Mouse (Mus musculus) forebrain, embryonic 15.5 days (tissue): ENCODE measurements around the gene Srd5a1. TPM values are rescaled to one million over a fixed set of nuclear protein-coding genes. Genes with fewer than 3 reads are reported as not detected.
A peak's percentile ranks its signal among the peaks of the same experiment; 100 is the strongest.
"Not testable (repeated sequence)": the region's sequence is repeated elsewhere in the genome, so short reads cannot be mapped to it uniquely, and the experiment has no call there.

Source experiments
- ATAC-seq: fragments of 200-750 bp; cut with Nextera tagmentation; replicated peaks from 2 replicates; pipeline ENCODE4 v1.8.0; 2017; ENCODE audit warnings: mild to moderate bottlenecking, moderate TSS enrichment, moderate library complexity
- H3K27ac ChIP-seq: fragments of 300-500 bp; sonication (generic); replicated peaks from 2 replicates; pipeline ENCODE4 v1.5.1; 2015; ENCODE audit warnings: mild to moderate bottlenecking, inconsistent platforms
- H3K27me3 ChIP-seq: fragments of 300-500 bp; sonication (generic); 2 replicates; pipeline ENCODE4 v1.6.1; 2015; ENCODE audit warnings: inconsistent platforms
- H3K36me3 ChIP-seq: fragments of 300-500 bp; sonication (generic); 2 replicates; pipeline ENCODE4 v1.6.1; 2015; ENCODE audit warnings: mild to moderate bottlenecking, inconsistent platforms
- H3K4me1 ChIP-seq: fragments of 300-500 bp; sonication (generic); 2 replicates; pipeline ENCODE4 v1.6.1; 2015; ENCODE audit warnings: inconsistent platforms
- H3K4me2 ChIP-seq: fragments of 300-500 bp; sonication (generic); replicated peaks from 2 replicates; pipeline ENCODE4 v1.6.1; 2015; ENCODE audit warnings: mild to moderate bottlenecking, inconsistent platforms
- H3K4me3 ChIP-seq: fragments of 300-500 bp; sonication (generic); 2 replicates; pipeline ENCODE4 v1.5.1; 2015; ENCODE audit warnings: mild to moderate bottlenecking, inconsistent platforms
- H3K9ac ChIP-seq: fragments of 300-500 bp; sonication (generic); replicated peaks from 2 replicates; pipeline ENCODE4 v1.6.1; 2015; ENCODE audit warnings: mild to moderate bottlenecking, inconsistent platforms
- H3K9me3 ChIP-seq: fragments of 300-500 bp; sonication (generic); 2 replicates; pipeline ENCODE4 v1.6.1; 2016; ENCODE audit warnings: inconsistent platforms
- WGBS: fragments of 180-500 bp; shearing (Covaris S2); methylation state at CpG from one replicate; pipeline ENCODE4 v1.1.7; 2015; ENCODE audit warnings: mixed read lengths; 5-methylcytosine and 5-hydroxymethylcytosine counted together
- polyA plus RNA-seq: library from polyadenylated mRNA; unstranded; fragments of >200 nt; fragmentation: Nextera tagmentation; extraction: Ambion mirVana; gene quantifications from 2 replicates; pipeline ENCODE4 v1.2.1, GENCODE M21; 2015

Gene Srd5a1
- polyA plus RNA-seq, 1 experiment from 2014 or later = 24.1 TPM

GRCm38 (mm10) chr13:69616716-69617115, 5.5 kb upstream of the Srd5a1 start:
- no peaks in the 10 kb centered on the region for H3K9me3 ChIP-seq
- H3K4me3 ChIP-seq = no peak overlapping the region
- H3K4me2 ChIP-seq = no peak overlapping the region
- no peak overlapping the region for H3K27ac ChIP-seq
- WGBS = 94% methylated on average over 6 of the region's 6 CpGs
- no peaks in the 10 kb centered on the region for H3K27me3 ChIP-seq
- H3K4me1 ChIP-seq = peaks cover 11% of the 10 kb centered on the region
- no peak for ATAC-seq
- H3K9ac ChIP-seq = no peak overlapping the region
- peaks cover 74% of the 10 kb centered on the region for H3K36me3 ChIP-seq

- Histone ChIP-seq H3K9ac (peak overlapping the region; percentile 67), H3K27ac (peak overlapping the region; percentile 80), H3K27me3 (no peaks in the 10 kb centered on the region), H3K4me3 (peak overlapping the region; percentile 91), H3K9me3 (no peaks in the 10 kb centered on the region), H3K4me1 (peaks cover 17% of the 10 kb centered on the region), H3K36me3 (peaks cover 35% of the 10 kb centered on the region), H3K4me2 (peak overlapping the region; percentile 61)
- WGBS = 0% methylated on average over 24 of the region's 24 CpGs
- no peak for ATAC-seq
Observed at GRCm38 (mm10) chr13:69612175-69612544, 918 bp upstream of the Srd5a1 start.

GRCm38 (mm10) chr13:69610751-69611397, 368 bp downstream of the Srd5a1 start:
- Histone ChIP-seq H3K27me3 (no peaks in the 10 kb centered on the region), H3K9ac (peak overlapping the region; percentile 51), H3K36me3 (peaks cover 22% of the 10 kb centered on the region), H3K4me3 (peak overlapping the region; percentile 91), H3K27ac (no peak overlapping the region), H3K4me2 (peak overlapping the region; percentile 94), H3K4me1 (peaks cover 17% of the 10 kb centered on the region), H3K9me3 (no peaks in the 10 kb centered on the region)
- ATAC-seq = peak; percentile 3; the same call in 1 of the 2 replicates
- under 1% methylated on average over 40 of the region's 40 CpGs for WGBS

GRCm38 (mm10) chr13:69608734-69609133, 2.5 kb downstream of the Srd5a1 start:
- ATAC-seq = no peak
- Histone ChIP-seq H3K4me1 (peaks cover 17% of the 10 kb centered on the region), H3K27me3 (no peaks in the 10 kb centered on the region), H3K4me3 (no peak overlapping the region), H3K9ac (no peak overlapping the region), H3K9me3 (no peaks in the 10 kb centered on the region), H3K27ac (no peak overlapping the region), H3K4me2 (no peak overlapping the region), H3K36me3 (peaks cover 4% of the 10 kb centered on the region; the same call in 1 of the 2 replicates)
- WGBS = 92% methylated on average over 8 of the region's 8 CpGs

GRCm38 (mm10) chr13:69604670-69605069, 6.6 kb downstream of the Srd5a1 start:
- H3K9ac ChIP-seq = no peak overlapping the region
- no peak overlapping the region for H3K4me3 ChIP-seq
- H3K9me3 ChIP-seq = no peaks in the 10 kb centered on the region
- H3K4me2 ChIP-seq = no peak overlapping the region
- 89% methylated on average over 1 of the region's 1 CpGs for WGBS
- H3K27ac ChIP-seq = no peak overlapping the region
- no peak for ATAC-seq
- no peaks in the 10 kb centered on the region for H3K4me1 ChIP-seq
- H3K27me3 ChIP-seq = no peaks in the 10 kb centered on the region
- H3K36me3 ChIP-seq = no peaks in the 10 kb centered on the region

GRCm38 (mm10) chr13:69601321-69601720, 9.9 kb downstream of the Srd5a1 start:
- Histone ChIP-seq H3K4me1 (no peaks in the 10 kb centered on the region), H3K36me3 (no peaks in the 10 kb centered on the region), H3K27me3 (no peaks in the 10 kb centered on the region), H3K9ac (no peak overlapping the region), H3K9me3 (no peaks in the 10 kb centered on the region), H3K27ac (no peak overlapping the region), H3K4me2 (no peak overlapping the region), H3K4me3 (no peak overlapping the region)
- no peak for ATAC-seq
- WGBS = 88% methylated on average over 5 of the region's 5 CpGs

- WGBS = 93% methylated on average over 5 of the region's 5 CpGs
- ATAC-seq, H3K4me3 ChIP-seq, H3K9ac ChIP-seq, H3K4me2 ChIP-seq, H3K27ac ChIP-seq, H3K27me3 ChIP-seq, H3K4me1 ChIP-seq, H3K9me3 ChIP-seq, H3K36me3 ChIP-seq: not testable (repeated sequence)
Observed at GRCm38 (mm10) chr13:69600863-69601262, 10.4 kb downstream of the Srd5a1 start.

- no peaks in the 10 kb centered on the region for H3K27me3 ChIP-seq
- H3K9ac ChIP-seq = no peak overlapping the region
- no peaks in the 10 kb centered on the region for H3K9me3 ChIP-seq
- no peak overlapping the region for H3K27ac ChIP-seq
- ATAC-seq = no peak
- WGBS = 93% methylated on average over 10 of the region's 10 CpGs
- H3K4me3 ChIP-seq = no peak overlapping the region
- no peak overlapping the region for H3K4me2 ChIP-seq
- H3K4me1 ChIP-seq = no peaks in the 10 kb centered on the region
- H3K36me3 ChIP-seq = no peaks in the 10 kb centered on the region
Observed at GRCm38 (mm10) chr13:69598867-69599266, 12.4 kb downstream of the Srd5a1 start.

- WGBS = 95% methylated on average over 2 of the region's 2 CpGs
- no peak for ATAC-seq
- no peaks in the 10 kb centered on the region for H3K27me3 ChIP-seq
- no peak overlapping the region for H3K4me2 ChIP-seq
- no peak overlapping the region for H3K9ac ChIP-seq
- no peaks in the 10 kb centered on the region for H3K4me1 ChIP-seq
- no peaks in the 10 kb centered on the region for H3K36me3 ChIP-seq
- no peak overlapping the region for H3K27ac ChIP-seq
- no peaks in the 10 kb centered on the region for H3K9me3 ChIP-seq
- H3K4me3 ChIP-seq = no peak overlapping the region
Observed at GRCm38 (mm10) chr13:69596515-69596914, 14.7 kb downstream of the Srd5a1 start.

- Histone ChIP-seq H3K4me2 (no peak overlapping the region), H3K9me3 (no peaks in the 10 kb centered on the region), H3K4me1 (no peaks in the 10 kb centered on the region), H3K27ac (no peak overlapping the region), H3K4me3 (no peak overlapping the region), H3K27me3 (no peaks in the 10 kb centered on the region), H3K9ac (no peak overlapping the region), H3K36me3 (no peaks in the 10 kb centered on the region)
- 94% methylated on average over 6 of the region's 6 CpGs for WGBS
- no peak for ATAC-seq
Observed at GRCm38 (mm10) chr13:69595911-69596310, 15.3 kb downstream of the Srd5a1 start.

- Histone ChIP-seq H3K4me3 (no peak overlapping the region), H3K27ac (no peak overlapping the region), H3K9me3 (no peaks in the 10 kb centered on the region), H3K9ac (no peak overlapping the region), H3K4me2 (no peak overlapping the region), H3K4me1 (no peaks in the 10 kb centered on the region), H3K36me3 (no peaks in the 10 kb centered on the region), H3K27me3 (no peaks in the 10 kb centered on the region)
- no peak for ATAC-seq
- 84% methylated on average over 7 of the region's 7 CpGs for WGBS
Observed at GRCm38 (mm10) chr13:69594577-69595256, 16.5 kb downstream of the Srd5a1 start.

- H3K4me2 ChIP-seq = no peak overlapping the region
- no peak overlapping the region for H3K9ac ChIP-seq
- H3K4me1 ChIP-seq = no peaks in the 10 kb centered on the region
- no peaks in the 10 kb centered on the region for H3K9me3 ChIP-seq
- no peaks in the 10 kb centered on the region for H3K36me3 ChIP-seq
- no peaks in the 10 kb centered on the region for H3K27me3 ChIP-seq
- no peak overlapping the region for H3K27ac ChIP-seq
- WGBS = 92% methylated on average over 8 of the region's 8 CpGs
- no peak for ATAC-seq
- H3K4me3 ChIP-seq = no peak overlapping the region
Observed at GRCm38 (mm10) chr13:69593453-69593852, 17.8 kb downstream of the Srd5a1 start.

GRCm38 (mm10) chr13:69592226-69592625, 19.0 kb downstream of the Srd5a1 start:
- H3K27me3 ChIP-seq = no peaks in the 10 kb centered on the region
- no peaks in the 10 kb centered on the region for H3K9me3 ChIP-seq
- WGBS = 90% methylated on average over 8 of the region's 8 CpGs
- ATAC-seq = no peak
- no peak overlapping the region for H3K4me2 ChIP-seq
- no peak overlapping the region for H3K27ac ChIP-seq
- H3K9ac ChIP-seq = no peak overlapping the region
- no peaks in the 10 kb centered on the region for H3K36me3 ChIP-seq
- no peak overlapping the region for H3K4me3 ChIP-seq
- H3K4me1 ChIP-seq = no peaks in the 10 kb centered on the region
